In the genomic region with DNA sequence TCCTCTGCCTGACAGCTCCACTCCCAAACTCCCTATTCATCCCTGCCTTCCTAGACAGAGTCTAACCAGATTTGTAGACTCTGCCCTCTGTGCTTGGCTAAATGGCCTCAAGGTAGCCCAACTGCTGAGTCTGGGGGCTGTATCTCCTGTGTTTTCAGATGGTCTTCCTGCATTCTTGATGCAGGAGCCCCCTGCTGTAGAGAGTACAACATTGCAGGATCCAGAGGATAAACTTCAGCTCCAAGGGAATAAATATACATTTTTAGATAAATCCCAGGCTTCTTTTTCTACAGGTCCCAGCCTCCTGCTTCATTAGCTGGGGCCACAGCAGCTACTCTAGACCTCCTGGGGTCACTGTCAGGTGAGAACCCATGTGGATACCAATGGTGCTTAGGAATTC, we compare ENCODE assay signal across 16 mouse cellular contexts.
DNase-seq lines count a peak whose midpoint lies in the region; ATAC-seq and TF ChIP-seq lines count a peak whose summit lies in the region.
"Had no signal": no experiment of that assay in that cellular context is flagged by ENCODE, and none has a peak within 500 bp of the region (broad histone marks: within the 10 kb centered on the region; RNA-seq: fewer than 3 reads in every experiment).

No protein-coding gene starts in this region.

- TF ChIP-seq RAD21 in MEL (IDR thresholded peaks at IDR 0.05; ENCODE audit: low read depth, low read length) = peak; percentile 48

- no peaks in the 10 kb centered on the region for H3K79me2 ChIP-seq in MEL (ENCODE audit: control insufficient read depth, insufficient read depth, low read length, poor library complexity)

- peaks cover 61% of the 10 kb centered on the region for H3K36me3 ChIP-seq in forebrain, embryonic 14.5 days (ENCODE audit: control insufficient read depth, insufficient read depth, low read length)
- peaks cover 4% of the 10 kb centered on the region; the same call in 1 of the 2 replicates for H3K36me3 ChIP-seq in forebrain, embryonic 11.5 days (ENCODE audit: control insufficient read depth, insufficient read depth, low read length)
- H3K36me3 ChIP-seq in MEL (ENCODE audit: control insufficient read depth in 1 of 2, insufficient read depth in 2 of 2, low read length in 2 of 2) = no peaks in the 10 kb centered on the region

- H3K27ac ChIP-seq in forebrain, embryonic 14.5 days (ENCODE audit: low read depth, low read length) = no peak overlapping the region
- H3K27ac ChIP-seq in forebrain, embryonic 11.5 days (ENCODE audit: low read depth, low read length) = no peak overlapping the region
- no peak overlapping the region for H3K27ac ChIP-seq in left cerebral cortex, adult 2 months
- H3K27ac ChIP-seq in MEL (ENCODE audit: control insufficient read depth, low read depth, low read length) = no peak overlapping the region
- H3K27ac ChIP-seq: heart, embryonic 13.5 days; liver, embryonic 13.5 days; macrophage; neural tube, embryonic 12.5 days had no signal

- no peak overlapping the region for H3K4me3 ChIP-seq in forebrain, embryonic 14.5 days (ENCODE audit: low read depth, low read length)
- no peak overlapping the region for H3K4me3 ChIP-seq in forebrain, embryonic 11.5 days (ENCODE audit: low read depth, low read length)
- H3K4me3 ChIP-seq in left cerebral cortex, adult 2 months = no peak overlapping the region
- no peak overlapping the region for H3K4me3 ChIP-seq in MEL (ENCODE audit: control insufficient read depth in 1 of 2, insufficient read depth in 1 of 2, low read depth in 2 of 2, low read length in 2 of 2)
- H3K4me3 ChIP-seq: heart, embryonic 13.5 days; hindbrain, embryonic 13.5 days; liver, embryonic 13.5 days; neural tube, embryonic 12.5 days had no signal

- no peak for ATAC-seq in forebrain, embryonic 14.5 days
- no peak for ATAC-seq in forebrain, embryonic 11.5 days (replicated peaks; ENCODE audit: low FRiP score)
- peak; percentile 30; the same call in 1 of the 2 replicates for ATAC-seq in granulocyte monocyte progenitor cell, adult 5-6 weeks (replicated peaks; ENCODE audit: poor library complexity, severe bottlenecking)

- peak; percentile 58 for TF ChIP-seq CTCF in left cerebral cortex, adult 2 months (IDR thresholded peaks at IDR 0.05)
- peak; percentile 32 to 58 (median 46) for TF ChIP-seq CTCF in MEL (IDR thresholded peaks at IDR 0.05 in 2 of 3, conservative IDR thresholded peaks at IDR 0.05 in 1 of 3; ENCODE audit: control insufficient read depth in 1 of 3, insufficient read depth in 1 of 3, low read depth in 2 of 3, low read length in 3 of 3, poor library complexity in 1 of 3, severe bottlenecking in 1 of 3)

- no peak for TF ChIP-seq POLR2A in MEL (IDR thresholded peaks at IDR 0.05; ENCODE audit: control insufficient read depth in 1 of 2, insufficient read depth in 1 of 2, low read depth in 1 of 2, low read length in 2 of 2, poor library complexity in 1 of 2)

- no peaks in the 10 kb centered on the region for H3K27me3 ChIP-seq in forebrain, embryonic 14.5 days (replicated peaks; ENCODE audit: control insufficient read depth, insufficient read depth, low read length)
- H3K27me3 ChIP-seq in forebrain, embryonic 11.5 days (ENCODE audit: control insufficient read depth, insufficient read depth, low read length) = no peaks in the 10 kb centered on the region
- no peaks in the 10 kb centered on the region for H3K27me3 ChIP-seq in MEL (ENCODE audit: control insufficient read depth in 1 of 2, insufficient read depth in 2 of 2, low read length in 2 of 2)
- H3K27me3 ChIP-seq: heart, embryonic 13.5 days; hindbrain, embryonic 13.5 days; liver, embryonic 13.5 days; neural tube, embryonic 12.5 days had no signal

- no peak overlapping the region for H3K4me2 ChIP-seq in forebrain, embryonic 14.5 days (ENCODE audit: low read length)
- H3K4me2 ChIP-seq in forebrain, embryonic 11.5 days (ENCODE audit: low read depth, low read length, severe bottlenecking) = no peak overlapping the region
- H3K4me2 ChIP-seq: heart, embryonic 13.5 days; hindbrain, embryonic 13.5 days; liver, embryonic 13.5 days; neural tube, embryonic 12.5 days had no signal

- peak; percentile 46 for DNase-seq in forebrain, embryonic 14.5 days (ENCODE audit: low spot score)
- no peak for DNase-seq in forebrain, embryonic 11.5 days (ENCODE audit: low spot score)
- no peak for DNase-seq in left cerebral cortex, adult 2 months (ENCODE audit: extremely low spot score in 1 of 2, low spot score in 2 of 2)
- DNase-seq in left cerebral cortex, adult 11 months (ENCODE audit: low spot score) = no peak
- DNase-seq in MEL (ENCODE audit: low read depth, low spot score) = peak; percentile 36
- no peak for DNase-seq in cerebellum, adult 8-10 months
- no peak for DNase-seq in right cerebral cortex, postnatal 36 days (ENCODE audit: low spot score in 2 of 2)
- DNase-seq: cerebellum, postnatal 14 days; gastrocnemius, postnatal 14 days; kidney, adult 9 months; liver, embryonic 13.5 days had no signal

- peaks cover 25% of the 10 kb centered on the region for H3K4me1 ChIP-seq in forebrain, embryonic 14.5 days (ENCODE audit: control insufficient read depth, insufficient read depth, low read length)
- H3K4me1 ChIP-seq in forebrain, embryonic 11.5 days (replicated peaks; ENCODE audit: control insufficient read depth, insufficient read depth, low read length) = peaks cover 19% of the 10 kb centered on the region
- no peaks in the 10 kb centered on the region for H3K4me1 ChIP-seq in MEL (ENCODE audit: control insufficient read depth in 1 of 2, insufficient read depth in 2 of 2, low read length in 2 of 2)

- TF ChIP-seq EP300 in MEL (IDR thresholded peaks at IDR 0.05; ENCODE audit: low read depth in 1 of 2, low read length in 2 of 2) = no peak

- H3K9me3 ChIP-seq in forebrain, embryonic 14.5 days (replicated peaks; ENCODE audit: control insufficient read depth, low read length) = no peaks in the 10 kb centered on the region
- H3K9me3 ChIP-seq in forebrain, embryonic 11.5 days (ENCODE audit: control insufficient read depth, low read length) = no peaks in the 10 kb centered on the region
- H3K9me3 ChIP-seq in MEL (replicated peaks; ENCODE audit: insufficient read depth, low read length) = no peaks in the 10 kb centered on the region
- H3K9me3 ChIP-seq: heart, embryonic 13.5 days; hindbrain, embryonic 13.5 days; liver, embryonic 13.5 days; neural tube, embryonic 12.5 days had no signal

- H3K9ac ChIP-seq in forebrain, embryonic 14.5 days (ENCODE audit: low read length) = no peak overlapping the region
- H3K9ac ChIP-seq in forebrain, embryonic 11.5 days (ENCODE audit: low read length) = no peak overlapping the region
- H3K9ac ChIP-seq in MEL (ENCODE audit: control insufficient read depth, low read depth, low read length, poor library complexity, severe bottlenecking) = no peak overlapping the region
- H3K9ac ChIP-seq: heart, embryonic 13.5 days; hindbrain, embryonic 13.5 days; liver, embryonic 13.5 days; neural tube, embryonic 12.5 days had no signal

- intact Hi-C loops in left cerebral cortex, adult 2 months (cut with DNase I) = no loop called here

TF ChIP-seq in MEL, 35 proteins besides CTCF, POLR2A, EP300 and RAD21:
- TF ChIP-seq SMC3 (IDR thresholded peaks at IDR 0.05; ENCODE audit: low read depth, low read length) = peak; percentile 73
- TF ChIP-seq MXI1 (IDR thresholded peaks at IDR 0.05; ENCODE audit: low read depth, low read length) = no peak
- peak; percentile 38; the same call in 1 of the 2 replicates for TF ChIP-seq ZC3H11A (IDR thresholded peaks at IDR 0.05; ENCODE audit: low read depth, low read length)

Comparison
In these comparisons a context has a peak if more than half of its experiments do, and no peak if none do; other contexts are left out.
1. DNase-seq: peak in forebrain, embryonic 14.5 days (single experiment) and MEL (single experiment); none in forebrain, embryonic 11.5 days (single experiment), left cerebral cortex, adult 2 months (0 of 2), left cerebral cortex, adult 11 months (single experiment), cerebellum, adult 8-10 months (single experiment) and right cerebral cortex, postnatal 36 days (0 of 2).